Mouse (Mus musculus): ENCODE results near the gene Ube2o. TPM values are rescaled to one million over a fixed set of nuclear protein-coding genes. Genes with fewer than 3 reads are reported as not detected.

Ube2o gene
- polyA plus RNA-seq, 1 experiment from 2014 or later = 17.1 TPM

GRCm38 (mm10) chr11:116624131-116624832 lies 43.0 kb upstream of the Ube2o start:
- peaks cover 23% of the 10 kb centered on the region for H3K27me3 ChIP-seq (replicated peaks; ENCODE audit: control insufficient read depth, insufficient read depth, low read length)
- H3K9me3 ChIP-seq (ENCODE audit: control insufficient read depth, low read length) = no peaks in the 10 kb centered on the region
- H3K27ac ChIP-seq (ENCODE audit: low read length) = no peak overlapping the region
- H3K4me3 ChIP-seq (replicated peaks; ENCODE audit: low read length) = peak overlapping the region; percentile 47
- 12% methylated on average over 42 of the region's 42 CpGs for WGBS
- H3K4me1 ChIP-seq (replicated peaks; ENCODE audit: control insufficient read depth, insufficient read depth, low read length) = peaks cover 26% of the 10 kb centered on the region
- no peaks in the 10 kb centered on the region for H3K36me3 ChIP-seq (ENCODE audit: control insufficient read depth, insufficient read depth)
- 0 out of 2 replicates have a peak, but pooled peaks have one; percentile 36 for ATAC-seq
- H3K9ac ChIP-seq (replicated peaks; ENCODE audit: low read depth, low read length) = peak overlapping the region; percentile 49
- peak overlapping the region; percentile 65 for H3K4me2 ChIP-seq (ENCODE audit: low read length)

GRCm38 (mm10) chr11:116623281-116624124 lies 42.3 kb upstream of the Ube2o start:
- no peak overlapping the region for H3K27ac ChIP-seq (ENCODE audit: low read length)
- H3K4me2 ChIP-seq (ENCODE audit: low read length) = peak overlapping the region; percentile 65
- no peak for ATAC-seq
- H3K4me3 ChIP-seq (replicated peaks; ENCODE audit: low read length) = peak overlapping the region; percentile 47
- H3K9ac ChIP-seq (replicated peaks; ENCODE audit: low read depth, low read length) = peak overlapping the region; percentile 49
- no peaks in the 10 kb centered on the region for H3K36me3 ChIP-seq (ENCODE audit: control insufficient read depth, insufficient read depth)
- H3K27me3 ChIP-seq (replicated peaks; ENCODE audit: control insufficient read depth, insufficient read depth, low read length) = peaks cover 23% of the 10 kb centered on the region
- H3K9me3 ChIP-seq (ENCODE audit: control insufficient read depth, low read length) = no peaks in the 10 kb centered on the region
- 7% methylated on average over 40 of the region's 40 CpGs for WGBS
- H3K4me1 ChIP-seq (replicated peaks; ENCODE audit: control insufficient read depth, insufficient read depth, low read length) = peaks cover 26% of the 10 kb centered on the region

DNA sequence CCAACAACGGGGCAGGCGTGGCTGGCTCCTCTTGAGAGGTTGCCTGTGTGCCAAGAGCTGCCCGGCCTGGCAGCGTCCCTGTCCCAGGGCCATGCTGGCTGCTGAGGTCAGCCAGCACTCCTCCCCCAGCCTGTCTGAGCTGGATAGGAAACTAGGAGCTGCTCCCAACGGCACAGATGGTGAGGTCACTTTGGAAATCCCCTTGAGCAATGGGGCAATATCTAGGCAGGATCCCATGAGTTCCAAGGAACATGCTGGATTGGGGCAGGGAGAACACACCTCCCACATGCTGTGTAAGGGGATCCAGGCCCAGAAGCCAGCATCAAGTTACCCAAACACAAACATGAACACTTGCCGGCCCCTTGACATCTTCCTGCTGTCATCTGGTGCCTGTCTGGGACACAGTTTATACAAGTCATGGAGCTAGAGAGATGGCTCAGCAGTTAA lies 40.0 kb upstream of the Ube2o start:
- peak; percentile 30; the same call in 1 of the 2 replicates for ATAC-seq
- Histone ChIP-seq H3K36me3 (ENCODE audit: control insufficient read depth, insufficient read depth) (no peaks in the 10 kb centered on the region), H3K4me1 (replicated peaks; ENCODE audit: control insufficient read depth, insufficient read depth, low read length) (peaks cover 26% of the 10 kb centered on the region), H3K9me3 (ENCODE audit: control insufficient read depth, low read length) (no peaks in the 10 kb centered on the region), H3K4me2 (ENCODE audit: low read length) (no peak overlapping the region), H3K4me3 (replicated peaks; ENCODE audit: low read length) (no peak overlapping the region), H3K9ac (replicated peaks; ENCODE audit: low read depth, low read length) (no peak overlapping the region), H3K27ac (ENCODE audit: low read length) (no peak overlapping the region), H3K27me3 (replicated peaks; ENCODE audit: control insufficient read depth, insufficient read depth, low read length) (peaks cover 23% of the 10 kb centered on the region)
- WGBS = 40% methylated on average over 6 of the region's 6 CpGs

DNA sequence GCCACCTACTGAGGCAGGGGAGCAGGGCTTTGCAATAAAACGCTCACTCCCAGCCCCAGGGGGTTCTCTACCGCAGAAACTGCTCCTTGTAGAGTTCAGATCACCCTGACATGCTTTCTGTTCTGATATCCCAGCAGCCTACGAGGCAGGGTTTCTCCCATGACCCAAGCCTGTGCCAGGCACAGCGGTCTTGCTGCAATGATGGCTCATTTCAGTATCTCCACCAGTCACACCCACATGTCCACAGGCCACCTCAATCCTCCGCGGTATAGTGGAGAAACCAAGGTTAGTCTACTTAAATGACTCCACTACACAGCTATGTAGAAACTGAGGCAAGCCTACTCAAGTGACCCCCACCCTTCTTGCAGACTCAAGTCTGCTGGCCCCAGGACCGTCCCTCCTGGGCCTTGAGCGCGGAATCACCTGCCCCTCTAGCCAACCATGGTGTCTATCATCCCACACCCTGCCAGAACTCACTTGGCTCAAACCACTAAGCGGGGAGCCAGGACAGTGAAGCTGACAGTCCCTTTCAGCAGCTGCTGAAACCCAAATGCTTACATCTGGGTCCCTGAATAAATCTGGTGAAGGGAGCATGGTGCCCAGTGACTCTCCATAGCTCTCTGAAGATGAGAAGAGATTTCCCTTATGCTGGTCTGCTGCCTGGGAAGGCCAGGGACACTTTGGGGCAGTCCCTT lies 39.5 kb upstream of the Ube2o start:
- no peak overlapping the region for H3K27ac ChIP-seq (ENCODE audit: low read length)
- no peak for ATAC-seq

GRCm38 (mm10) chr11:116620073-116620472 lies 38.8 kb upstream of the Ube2o start:
- 44% methylated on average over 9 of the region's 9 CpGs for WGBS
- no peak overlapping the region for H3K9ac ChIP-seq (replicated peaks; ENCODE audit: low read depth, low read length)
- peaks cover 20% of the 10 kb centered on the region for H3K27me3 ChIP-seq (replicated peaks; ENCODE audit: control insufficient read depth, insufficient read depth, low read length)
- no peak overlapping the region for H3K4me3 ChIP-seq (replicated peaks; ENCODE audit: low read length)
- ATAC-seq = no peak
- H3K4me2 ChIP-seq (ENCODE audit: low read length) = no peak overlapping the region
- peaks cover 31% of the 10 kb centered on the region for H3K4me1 ChIP-seq (replicated peaks; ENCODE audit: control insufficient read depth, insufficient read depth, low read length)
- H3K9me3 ChIP-seq (ENCODE audit: control insufficient read depth, low read length) = no peaks in the 10 kb centered on the region
- no peaks in the 10 kb centered on the region for H3K36me3 ChIP-seq (ENCODE audit: control insufficient read depth, insufficient read depth)
- no peak overlapping the region for H3K27ac ChIP-seq (ENCODE audit: low read length)

More for the DNA sequence above, 39.5 kb upstream of the Ube2o start:
- H3K27me3 ChIP-seq (replicated peaks; ENCODE audit: control insufficient read depth, insufficient read depth, low read length) = peaks cover 23% of the 10 kb centered on the region
- no peaks in the 10 kb centered on the region for H3K9me3 ChIP-seq (ENCODE audit: control insufficient read depth, low read length)
- no peaks in the 10 kb centered on the region for H3K36me3 ChIP-seq (ENCODE audit: control insufficient read depth, insufficient read depth)
- H3K4me1 ChIP-seq (replicated peaks; ENCODE audit: control insufficient read depth, insufficient read depth, low read length) = peaks cover 31% of the 10 kb centered on the region
- H3K4me3 ChIP-seq (replicated peaks; ENCODE audit: low read length) = no peak overlapping the region
- no peak overlapping the region for H3K9ac ChIP-seq (replicated peaks; ENCODE audit: low read depth, low read length)
- 80% methylated on average over 10 of the region's 10 CpGs for WGBS
- H3K4me2 ChIP-seq (ENCODE audit: low read length) = no peak overlapping the region

DNA sequence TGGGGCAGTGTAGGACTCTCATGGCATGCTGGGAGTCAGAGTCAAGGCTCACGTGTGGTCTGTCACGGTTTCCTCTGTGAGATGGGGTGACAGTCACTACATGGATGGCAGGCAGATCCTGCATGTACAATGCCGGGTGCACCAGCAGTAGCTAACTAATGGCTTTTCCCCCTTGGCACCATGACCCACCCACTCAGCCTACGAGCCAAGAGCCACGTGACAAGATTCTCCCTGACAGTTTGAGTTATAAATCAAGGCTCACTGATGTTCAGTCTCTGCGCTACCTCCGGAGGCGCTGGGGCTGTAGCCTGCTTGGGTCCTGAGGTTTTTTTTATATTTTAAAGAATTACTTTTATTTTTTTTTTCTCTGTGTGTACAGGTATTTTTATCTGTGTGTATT lies 38.3 kb upstream of the Ube2o start:
- WGBS = 71% methylated on average over 8 of the region's 8 CpGs
- Histone ChIP-seq H3K9ac (replicated peaks; ENCODE audit: low read depth, low read length) (no peak overlapping the region), H3K36me3 (ENCODE audit: control insufficient read depth, insufficient read depth) (no peaks in the 10 kb centered on the region), H3K4me2 (ENCODE audit: low read length) (no peak overlapping the region), H3K4me3 (replicated peaks; ENCODE audit: low read length) (no peak overlapping the region), H3K4me1 (replicated peaks; ENCODE audit: control insufficient read depth, insufficient read depth, low read length) (peaks cover 31% of the 10 kb centered on the region), H3K9me3 (ENCODE audit: control insufficient read depth, low read length) (no peaks in the 10 kb centered on the region), H3K27ac (ENCODE audit: low read length) (no peak overlapping the region), H3K27me3 (replicated peaks; ENCODE audit: control insufficient read depth, insufficient read depth, low read length) (peaks cover 17% of the 10 kb centered on the region)
- no peak for ATAC-seq

DNA sequence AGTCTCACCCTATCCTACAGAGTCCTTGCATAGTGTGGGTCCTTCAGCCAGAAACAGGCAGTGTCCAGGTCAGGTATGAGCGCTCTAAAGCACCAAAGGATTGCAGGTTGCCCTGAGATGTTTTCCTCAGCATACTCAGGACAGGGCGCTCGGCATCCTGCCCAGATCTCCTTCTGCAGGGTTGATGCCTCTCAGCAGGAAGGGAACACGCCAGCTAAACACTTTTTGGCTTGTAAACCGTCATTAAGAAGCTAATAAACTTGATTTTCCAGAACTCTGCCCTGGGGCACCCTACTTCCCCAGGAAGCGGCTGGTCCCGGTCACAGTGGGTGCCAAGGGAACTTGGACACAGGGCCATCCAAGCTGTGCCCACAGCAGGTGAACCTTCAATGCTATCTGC lies 37.9 kb upstream of the Ube2o start:
- peaks cover 30% of the 10 kb centered on the region for H3K4me1 ChIP-seq (replicated peaks; ENCODE audit: control insufficient read depth, insufficient read depth, low read length)
- H3K9ac ChIP-seq (replicated peaks; ENCODE audit: low read depth, low read length) = no peak overlapping the region
- no peak overlapping the region for H3K27ac ChIP-seq (ENCODE audit: low read length)
- no peaks in the 10 kb centered on the region for H3K36me3 ChIP-seq (ENCODE audit: control insufficient read depth, insufficient read depth)
- H3K4me3 ChIP-seq (replicated peaks; ENCODE audit: low read length) = no peak overlapping the region
- ATAC-seq = no peak
- WGBS = 89% methylated on average over 7 of the region's 7 CpGs
- no peak overlapping the region for H3K4me2 ChIP-seq (ENCODE audit: low read length)
- no peaks in the 10 kb centered on the region for H3K9me3 ChIP-seq (ENCODE audit: control insufficient read depth, low read length)
- H3K27me3 ChIP-seq (replicated peaks; ENCODE audit: control insufficient read depth, insufficient read depth, low read length) = peaks cover 13% of the 10 kb centered on the region

DNA sequence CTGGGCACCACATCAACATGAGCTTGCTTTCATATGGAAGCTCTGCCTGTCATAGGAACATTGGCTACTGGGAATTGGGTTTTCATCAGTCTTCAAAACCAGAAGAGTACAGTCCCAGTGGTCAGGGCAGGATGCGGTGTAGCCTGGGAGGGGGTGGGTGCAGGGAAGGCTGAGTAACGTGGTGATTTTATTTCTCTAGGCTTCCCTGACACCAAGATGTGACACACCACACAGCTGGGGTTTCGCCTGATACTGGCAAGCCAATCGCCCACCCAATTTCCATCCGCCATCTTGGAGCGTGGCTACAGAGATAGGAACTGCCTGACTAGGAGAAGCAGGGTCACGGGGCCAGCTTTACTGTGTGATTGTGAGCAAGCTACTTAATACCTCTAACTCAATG lies 37.4 kb upstream of the Ube2o start:
- Histone ChIP-seq H3K4me2 (ENCODE audit: low read length) (no peak overlapping the region), H3K4me3 (replicated peaks; ENCODE audit: low read length) (no peak overlapping the region), H3K27me3 (replicated peaks; ENCODE audit: control insufficient read depth, insufficient read depth, low read length) (peaks cover 8% of the 10 kb centered on the region), H3K9ac (replicated peaks; ENCODE audit: low read depth, low read length) (no peak overlapping the region), H3K27ac (ENCODE audit: low read length) (no peak overlapping the region), H3K36me3 (ENCODE audit: control insufficient read depth, insufficient read depth) (no peaks in the 10 kb centered on the region), H3K9me3 (ENCODE audit: control insufficient read depth, low read length) (no peaks in the 10 kb centered on the region), H3K4me1 (replicated peaks; ENCODE audit: control insufficient read depth, insufficient read depth, low read length) (peaks cover 25% of the 10 kb centered on the region)
- no peak for ATAC-seq
- 91% methylated on average over 7 of the region's 7 CpGs for WGBS

GRCm38 (mm10) chr11:116617641-116618040 lies 36.4 kb upstream of the Ube2o start:
- 54% methylated on average over 7 of the region's 7 CpGs for WGBS
- Histone ChIP-seq H3K27me3 (replicated peaks; ENCODE audit: control insufficient read depth, insufficient read depth, low read length) (peaks cover 1% of the 10 kb centered on the region; the same call in 1 of the 2 replicates), H3K4me3 (replicated peaks; ENCODE audit: low read length) (no peak overlapping the region), H3K27ac (ENCODE audit: low read length) (no peak overlapping the region), H3K9ac (replicated peaks; ENCODE audit: low read depth, low read length) (no peak overlapping the region), H3K4me1 (replicated peaks; ENCODE audit: control insufficient read depth, insufficient read depth, low read length) (peaks cover 23% of the 10 kb centered on the region), H3K4me2 (ENCODE audit: low read length) (no peak overlapping the region), H3K9me3 (ENCODE audit: control insufficient read depth, low read length) (no peaks in the 10 kb centered on the region), H3K36me3 (ENCODE audit: control insufficient read depth, insufficient read depth) (no peaks in the 10 kb centered on the region)
- ATAC-seq = peak; percentile 15; the same call in 1 of the 2 replicates
